Mouse (Mus musculus) midbrain, postnatal 0 days (tissue): ENCODE measurements around the gene Mstn. TPM values are rescaled to one million over a fixed set of nuclear protein-coding genes. Genes with fewer than 3 reads are reported as not detected.

ENCODE experiments used
- ATAC-seq: fragments of 200-750 bp; cut with Nextera tagmentation; 2 replicates; pipeline ENCODE4 v1.8.0; 2017; ENCODE audit warnings: moderate number of reproducible peaks, mild to moderate bottlenecking, moderate TSS enrichment, moderate library complexity; ENCODE audit not compliant: low FRiP score
- DNase-seq: peaks from one replicate; pipeline ENCODE4 v3.0.0-alpha.2; 2015; ENCODE audit warnings: low spot score
- H3K27ac ChIP-seq: fragments of 300-500 bp; sonication (generic); 2 replicates; pipeline ENCODE4 v1.5.1; 2014; ENCODE audit warnings: low read depth, mild to moderate bottlenecking, low read length, mixed read lengths
- H3K27me3 ChIP-seq: fragments of 300-500 bp; sonication (generic); 2 replicates; pipeline ENCODE4 v1.6.1; 2014; ENCODE audit warnings: low read length, control low read depth, mixed read lengths; ENCODE audit not compliant: insufficient read depth
- H3K36me3 ChIP-seq: fragments of 300-500 bp; sonication (generic); 2 replicates; pipeline ENCODE4 v1.6.1; 2014; ENCODE audit warnings: low read length, control low read depth, mixed read lengths; ENCODE audit not compliant: insufficient read depth
- H3K4me1 ChIP-seq: fragments of 300-500 bp; sonication (generic); 2 replicates; pipeline ENCODE4 v1.6.1; 2014; ENCODE audit warnings: mild to moderate bottlenecking, control low read depth, antibody characterized with exemption, low read length, mixed read lengths; ENCODE audit not compliant: insufficient read depth
- H3K4me2 ChIP-seq: fragments of 300-500 bp; sonication (generic); 2 replicates; pipeline ENCODE4 v1.6.1; 2014; ENCODE audit warnings: low read depth, mild to moderate bottlenecking, low read length, mixed read lengths; ENCODE audit not compliant: poor library complexity, severe bottlenecking
- H3K4me3 ChIP-seq: fragments of 300-500 bp; sonication (generic); 2 replicates; pipeline ENCODE4 v1.5.1; 2014; ENCODE audit warnings: low read depth, mild to moderate bottlenecking, low read length, moderate library complexity
- H3K9ac ChIP-seq: fragments of 300-500 bp; sonication (generic); replicated peaks from 2 replicates; pipeline ENCODE4 v1.6.1; 2014; ENCODE audit warnings: mild to moderate bottlenecking, low read length, moderate library complexity, mixed read lengths; ENCODE audit not compliant: poor library complexity, severe bottlenecking
- H3K9me3 ChIP-seq: fragments of 300-500 bp; sonication (generic); 2 replicates; pipeline ENCODE4 v1.6.1; 2016; ENCODE audit warnings: low read length, control low read depth
- CTCF ChIP-seq: IDR thresholded peaks from 2 replicates; pipeline ENCODE4 v1.5.1; 2016; ENCODE audit warnings: antibody characterized with exemption, mild to moderate bottlenecking
- WGBS: fragments of 180-500 bp; shearing (Covaris S2); extraction: QIAGEN DNeasy Blood & Tissue Kit; methylation state at CpG from one replicate; pipeline ENCODE4 v1.1.7; 2014; 5-methylcytosine and 5-hydroxymethylcytosine counted together
- polyA plus RNA-seq: library from polyadenylated mRNA; unstranded; fragments of >200 nt; fragmentation: Nextera tagmentation; extraction: Ambion mirVana; gene quantifications from 2 replicates; pipeline ENCODE4 v1.2.1, GENCODE M21; 2015
- total RNA-seq: library from RNA; depleted of rRNA; stranded (reverse); fragments of >200 nt; gene quantifications from 2 replicates; pipeline ENCODE4 v1.2.3, GENCODE M21; 2014; rRNA removed

The Mstn gene
- total RNA-seq (0.55 TPM in 1 of 2 replicates, not detected in the other), polyA plus RNA-seq (0.43 and 0.47 TPM in 2 replicates)

DNA sequence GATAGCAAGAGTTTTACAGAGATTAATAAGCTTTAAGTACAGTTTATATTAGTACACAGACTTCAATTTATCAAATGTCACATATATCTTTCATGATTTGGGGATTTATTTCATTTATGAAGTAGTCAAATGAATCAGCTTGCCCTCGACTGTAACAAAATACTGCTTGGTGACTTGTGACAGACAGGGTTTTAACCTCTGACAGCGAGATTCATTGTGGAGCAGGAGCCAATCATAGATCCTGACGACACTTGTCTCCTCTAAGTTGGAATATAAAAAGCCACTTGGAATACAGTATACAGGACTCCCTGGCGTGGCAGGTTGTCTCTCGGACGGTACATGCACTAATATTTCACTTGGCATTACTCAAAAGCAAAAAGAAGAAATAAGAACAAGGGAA, at the start of gene Mstn:
Mstn (plus strand) TSS at position 301 of the 400 bp plus-strand sequence.
- ATAC-seq (no peak), DNase-seq (no peak)
- Histone ChIP-seq H3K27ac (no peak within 1 kb of the TSS), H3K9ac (no peak within 1 kb of the TSS), H3K27me3 (no peaks in the 10 kb centered on the region), H3K4me3 (0 out of 2 replicates have a peak within 1 kb of the TSS, but pooled peaks have one; percentile 5), H3K4me2 (peak within 1 kb of the TSS; percentile 36), H3K9me3 (no peaks in the 10 kb centered on the region), H3K36me3 (no peaks in the 10 kb centered on the region), H3K4me1 (0 out of 2 replicates have a peak, but pooled peaks cover 3% of the 10 kb centered on the region)
- 57% methylated on average over 6 of the region's 6 CpGs for WGBS
- TF ChIP-seq CTCF, result no peak

DNA sequence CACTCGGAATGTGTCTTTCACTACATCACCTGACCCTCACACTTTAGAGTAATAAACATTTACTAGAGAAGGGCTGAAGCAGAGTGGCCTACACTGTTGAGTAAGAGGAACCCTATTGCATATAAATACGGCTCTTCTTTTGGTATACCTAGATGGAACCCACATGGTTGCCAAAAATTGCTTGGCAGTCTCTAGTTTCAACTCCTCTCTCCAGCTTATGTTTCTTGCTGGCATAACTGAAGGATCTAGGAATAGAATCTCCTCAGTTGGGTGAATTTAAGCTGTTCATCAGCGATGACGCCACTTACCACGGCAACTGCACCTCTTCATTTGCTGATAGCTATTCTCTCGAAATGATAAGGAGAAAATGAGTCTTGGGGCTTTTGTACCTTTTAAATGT, 46.7 kb upstream of the Mstn start:
- Histone ChIP-seq H3K36me3 (no peaks in the 10 kb centered on the region), H3K9me3 (no peaks in the 10 kb centered on the region), H3K9ac (no peak overlapping the region), H3K27ac (no peak overlapping the region), H3K4me1 (no peaks in the 10 kb centered on the region), H3K4me3 (no peak overlapping the region), H3K4me2 (no peak overlapping the region), H3K27me3 (no peaks in the 10 kb centered on the region)
- ATAC-seq, result no peak
- no peak for TF ChIP-seq CTCF
- DNase-seq, result no peak
- 88% methylated on average over 6 of the region's 6 CpGs for WGBS

DNA sequence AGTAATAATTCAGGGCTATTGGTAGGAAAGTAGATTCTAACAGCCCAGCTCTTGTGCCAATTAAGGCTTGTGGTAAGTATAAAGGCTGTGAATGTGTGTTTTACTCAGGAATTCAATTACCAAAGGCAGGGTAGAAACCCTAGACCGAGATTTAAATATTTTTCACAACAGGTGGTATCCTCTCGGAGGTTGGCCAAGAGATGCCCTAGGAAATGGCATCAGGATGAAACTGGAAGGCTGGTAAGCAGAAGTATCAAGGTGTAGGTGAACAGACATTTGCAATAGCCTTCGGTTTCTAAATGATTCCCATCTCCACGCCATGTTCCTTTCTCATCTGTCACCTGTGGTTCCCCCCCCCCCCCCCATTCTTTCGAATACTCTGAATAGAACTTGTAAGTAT, 45.8 kb upstream of the Mstn start:
- Histone ChIP-seq H3K9ac (no peak overlapping the region), H3K27ac (no peak overlapping the region), H3K27me3 (no peaks in the 10 kb centered on the region), H3K4me2 (no peak overlapping the region), H3K4me3 (no peak overlapping the region), H3K36me3 (no peaks in the 10 kb centered on the region), H3K4me1 (no peaks in the 10 kb centered on the region), H3K9me3 (no peaks in the 10 kb centered on the region)
- TF ChIP-seq CTCF, result no peak
- DNase-seq (no peak), ATAC-seq (no peak)
- WGBS, result 54% methylated on average over 5 of the region's 5 CpGs

DNA sequence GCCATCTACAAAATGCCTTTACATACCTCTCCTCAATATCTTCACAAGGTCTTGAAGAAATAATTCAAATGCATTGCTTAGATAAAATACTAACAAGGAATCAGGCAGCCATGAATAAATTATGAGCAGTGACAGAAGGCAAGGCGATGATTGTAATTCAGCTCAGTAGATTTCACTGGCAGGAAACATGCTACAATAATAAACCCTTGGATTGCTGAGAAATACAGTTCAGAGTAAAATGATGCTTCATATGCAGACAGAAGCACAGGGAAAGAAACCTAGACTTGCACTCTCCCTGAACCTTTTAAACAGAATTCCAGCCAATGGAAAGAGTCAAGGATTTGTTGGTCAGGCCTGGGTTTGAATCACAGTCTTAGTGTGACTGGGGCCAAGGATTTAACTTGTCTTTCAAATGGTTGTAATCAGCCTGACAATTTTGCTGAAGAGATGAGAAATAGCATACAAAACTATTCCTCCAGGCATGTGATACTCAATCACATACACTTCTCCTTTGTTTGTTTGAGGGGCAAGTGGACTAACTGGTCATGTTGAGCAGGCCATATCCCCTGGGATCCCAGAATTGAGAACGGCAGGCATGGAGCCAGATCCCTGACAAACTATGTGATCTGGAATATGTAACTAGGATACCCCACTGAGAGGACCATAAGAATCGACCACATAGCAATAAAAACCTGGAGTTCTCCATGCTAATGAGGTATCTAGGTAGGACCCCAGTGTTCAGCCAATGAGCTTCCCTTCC, 42.5 kb upstream of the Mstn start:
- WGBS, result 31% methylated on average over 3 of the region's 3 CpGs

DNA sequence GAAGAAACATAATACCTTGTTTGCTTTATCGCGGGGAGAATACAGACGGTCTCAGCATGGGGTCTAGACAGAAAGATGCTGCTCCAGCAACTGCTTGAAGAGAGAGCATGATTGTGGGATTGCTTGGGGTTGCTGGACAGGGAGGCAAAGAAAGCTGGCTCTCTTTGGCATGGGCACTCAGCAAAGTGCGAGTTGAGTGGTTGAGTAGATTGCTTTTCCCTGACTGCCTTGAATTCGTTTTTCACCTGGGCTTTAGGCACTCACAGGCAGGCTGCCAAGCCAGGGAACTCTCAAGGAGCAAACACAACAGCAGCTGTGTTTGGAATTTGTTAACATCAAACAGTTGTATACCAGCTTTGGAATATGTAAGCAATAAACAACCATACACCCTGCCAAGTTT, 41.4 kb upstream of the Mstn start, which contains the start of gene 1700019D03Rik:
1700019D03Rik (minus strand) TSS at position 101 of the 400 bp plus-strand sequence.
- ATAC-seq (no peak), DNase-seq (no peak)
- H3K36me3 ChIP-seq, result no peaks in the 10 kb centered on the region
- H3K27me3 ChIP-seq, result no peaks in the 10 kb centered on the region
- H3K4me1 ChIP-seq, result no peaks in the 10 kb centered on the region
- no peak for TF ChIP-seq CTCF
- H3K9me3 ChIP-seq, result no peaks in the 10 kb centered on the region
- WGBS, result 71% methylated on average over 5 of the region's 5 CpGs
- H3K27ac ChIP-seq, result no peak within 1 kb of the TSS
- no peak within 1 kb of the TSS for H3K9ac ChIP-seq
- no peak within 1 kb of the TSS for H3K4me2 ChIP-seq
- no peak within 1 kb of the TSS for H3K4me3 ChIP-seq

More for the DNA sequence above, 42.5 kb upstream of the Mstn start:
- Histone ChIP-seq H3K4me1 (no peaks in the 10 kb centered on the region), H3K27ac (no peak overlapping the region), H3K4me3 (no peak overlapping the region), H3K36me3 (no peaks in the 10 kb centered on the region), H3K4me2 (no peak overlapping the region), H3K9ac (no peak overlapping the region), H3K27me3 (no peaks in the 10 kb centered on the region), H3K9me3 (no peaks in the 10 kb centered on the region)
- no peak for ATAC-seq
- no peak for TF ChIP-seq CTCF
- DNase-seq, result no peak

DNA sequence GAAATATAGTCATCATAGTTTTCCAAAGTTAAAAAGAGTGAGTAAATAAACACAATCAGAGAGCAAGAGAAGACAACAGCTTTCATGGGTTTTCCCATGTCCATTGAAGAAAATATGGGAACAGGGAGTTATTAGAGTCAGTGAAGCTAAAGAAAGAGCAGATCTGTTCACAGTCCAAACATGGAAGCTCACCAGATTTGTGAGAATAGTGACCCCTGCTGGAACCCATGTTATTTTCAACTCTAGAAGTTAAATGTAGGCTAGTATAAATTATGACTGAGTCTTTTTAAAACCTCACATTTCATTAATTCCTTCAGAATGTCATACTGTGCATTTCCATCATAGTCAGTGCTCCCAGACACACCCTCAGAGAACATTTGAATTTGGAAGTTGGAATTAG, 28.9 kb upstream of the Mstn start:
- ATAC-seq (no peak), DNase-seq (peak; percentile 72)
- no peak overlapping the region for H3K27ac ChIP-seq
- no peak overlapping the region for H3K4me2 ChIP-seq
- peak; percentile 72 for TF ChIP-seq CTCF
- H3K9ac ChIP-seq, result no peak overlapping the region
- H3K4me1 ChIP-seq, result no peaks in the 10 kb centered on the region
- H3K9me3 ChIP-seq, result no peaks in the 10 kb centered on the region
- H3K27me3 ChIP-seq, result no peaks in the 10 kb centered on the region
- H3K36me3 ChIP-seq, result no peaks in the 10 kb centered on the region
- no peak overlapping the region for H3K4me3 ChIP-seq
